Mouse (Mus musculus) hindbrain, embryonic 15.5 days (tissue): ENCODE data around the gene Zbtb46. TPM values are rescaled to one million over a fixed set of nuclear protein-coding genes. Genes with fewer than 3 reads are reported as not detected.

Experiments used
- polyA plus RNA-seq: library from polyadenylated mRNA; unstranded; fragments of >200 nt; fragmentation: Nextera tagmentation; extraction: Ambion mirVana; gene quantifications from 2 replicates; pipeline ENCODE4 v1.2.1, GENCODE M21; 2015

Gene Zbtb46
- polyA plus RNA-seq, 1 experiment from 2014 or later = 21.4 TPM

Other genes with a start within 250 kb of the Zbtb46 start
- gene Srms, start 246.2 kb downstream of the Zbtb46 start, polyA plus RNA-seq = 0.18 and 0.20 TPM in 2 replicates
- gene Fndc11, start 239.4 kb downstream of the Zbtb46 start, polyA plus RNA-seq = 0.14 and 0.26 TPM in 2 replicates
- gene Helz2, start 217.4 kb downstream of the Zbtb46 start, polyA plus RNA-seq = 0.26 and 0.39 TPM in 2 replicates
- 14.9 and 15.1 TPM in 2 replicates for gene Gmeb2, start 171.4 kb downstream of the Zbtb46 start, polyA plus RNA-seq
- gene Stmn3, start 144.9 kb downstream of the Zbtb46 start, polyA plus RNA-seq = 1,559 and 1,575 TPM in 2 replicates
- gene Rtel1, start 139.7 kb downstream of the Zbtb46 start, polyA plus RNA-seq = 40.6 and 44.4 TPM in 2 replicates
- 77.0 and 84.9 TPM in 2 replicates for gene Zgpat, start 94.5 kb downstream of the Zbtb46 start, polyA plus RNA-seq
- 81.2 and 82.7 TPM in 2 replicates for gene Arfrp1, start 94.0 kb downstream of the Zbtb46 start, polyA plus RNA-seq
- 51.6 and 56.5 TPM in 2 replicates for gene Lime1, start 79.3 kb downstream of the Zbtb46 start, polyA plus RNA-seq
- gene Abhd16b, start 33.8 kb upstream of the Zbtb46 start, polyA plus RNA-seq = 0.17 TPM in 1 of 2 replicates, not detected in the other
- 117 and 118 TPM in 2 replicates for gene Tpd52l2, start 37.7 kb upstream of the Zbtb46 start, polyA plus RNA-seq
- 258 and 267 TPM in 2 replicates for gene Dnajc5, start 61.1 kb upstream of the Zbtb46 start, polyA plus RNA-seq
- 61.2 and 62.0 TPM in 2 replicates for gene Uckl1, start 125.5 kb upstream of the Zbtb46 start, polyA plus RNA-seq
- gene Prpf6, start 132.4 kb upstream of the Zbtb46 start, polyA plus RNA-seq = 59.3 and 60.3 TPM in 2 replicates
- gene Zfp512b, start 133.4 kb upstream of the Zbtb46 start, polyA plus RNA-seq = 82.9 and 94.0 TPM in 2 replicates
- gene Samd10, start 139.8 kb upstream of the Zbtb46 start, polyA plus RNA-seq = 186 and 200 TPM in 2 replicates
- not detected in 2 replicates for gene Gm29797, start 197.6 kb upstream of the Zbtb46 start, polyA plus RNA-seq
- gene Sox18, start 212.2 kb upstream of the Zbtb46 start, polyA plus RNA-seq = 17.4 and 20.0 TPM in 2 replicates
- 38.5 and 46.8 TPM in 2 replicates for gene Tcea2, start 220.9 kb upstream of the Zbtb46 start, polyA plus RNA-seq
- 56.8 and 64.9 TPM in 2 replicates for gene Rgs19, start 234.6 kb upstream of the Zbtb46 start, polyA plus RNA-seq
- not detected in 2 replicates for gene Lkaaear1, start 239.0 kb upstream of the Zbtb46 start, polyA plus RNA-seq